Mouse (Mus musculus): ENCODE measurements around the gene Kpnb1. TPM values are rescaled to one million over a fixed set of nuclear protein-coding genes. Genes with fewer than 3 reads are reported as not detected.

Kpnb1 gene
- polyA plus RNA-seq, 1 experiment, result 22.8 TPM

GRCm38 (mm10) chr11:97114671-97115601, 72.7 kb downstream of the Kpnb1 start, which contains the start of gene Tbx21:
TSS of gene Tbx21 (minus strand) at chr11:97115331.
- WGBS, result 1% methylated on average over 87 of the region's 87 CpGs
- Histone ChIP-seq H3K27ac (ENCODE audit: insufficient read depth, low read length) (peak within 1 kb of the TSS; percentile 45), H3K4me3 (ENCODE audit: extremely low read depth, insufficient read depth, insufficient read length) (peak within 1 kb of the TSS; percentile 65), H3K36me3 (ENCODE audit: control insufficient read depth, insufficient read depth, low read length) (no peaks in the 10 kb centered on the region), H3K27me3 (ENCODE audit: control insufficient read depth, insufficient read depth, low read length) (peaks cover 10% of the 10 kb centered on the region), H3K4me1 (ENCODE audit: control insufficient read depth, insufficient read depth, insufficient read length) (peaks cover 5% of the 10 kb centered on the region; the same call in 1 of the 2 replicates)
- TF ChIP-seq POLR2A (IDR thresholded peaks at IDR 0.05; ENCODE audit: low read depth, low read length) (no peak), CTCF (IDR thresholded peaks at IDR 0.05; ENCODE audit: extremely low read depth, insufficient read depth, insufficient read length, insufficient replicate concordance) (no peak)
- no peak for DNase-seq (ENCODE audit: low read depth in 1 of 2, low spot score in 2 of 2)

DNA sequence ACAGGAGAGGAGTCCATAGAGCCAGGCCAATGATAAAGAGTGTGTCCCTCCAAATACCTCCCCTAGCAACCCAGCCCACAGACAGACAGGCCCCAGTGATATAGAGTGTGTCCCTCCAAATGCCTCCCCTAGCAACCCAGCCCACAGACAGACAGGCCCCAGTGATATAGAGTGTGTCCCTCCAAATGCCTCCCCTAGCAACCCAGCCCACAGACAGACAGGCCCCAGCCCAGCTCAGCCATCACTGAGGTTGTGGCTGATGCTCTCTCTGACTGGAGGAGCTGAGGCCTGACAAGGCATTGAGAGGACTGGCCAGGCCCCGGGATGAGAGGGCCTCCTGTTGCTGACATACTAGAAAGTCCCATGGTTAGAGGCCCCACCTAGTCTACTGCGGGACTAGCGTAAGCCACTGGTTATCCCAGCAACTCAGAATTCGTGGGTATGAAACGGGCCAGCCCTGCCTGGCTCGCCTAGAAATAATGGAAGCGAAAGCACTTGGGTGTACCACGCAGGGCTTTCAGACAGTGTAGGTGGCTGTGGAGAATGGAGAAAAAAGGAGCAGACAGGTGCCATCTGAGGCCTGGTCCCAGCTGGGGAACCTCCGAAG, 75.1 kb downstream of the Kpnb1 start:
- 92% methylated on average over 9 of the region's 9 CpGs for WGBS

More for the DNA sequence above, 75.1 kb downstream of the Kpnb1 start:
- Histone ChIP-seq H3K4me1 (ENCODE audit: control insufficient read depth, insufficient read depth, insufficient read length) (peaks cover 5% of the 10 kb centered on the region; the same call in 1 of the 2 replicates), H3K4me3 (ENCODE audit: extremely low read depth, insufficient read depth, insufficient read length) (peak overlapping the region; percentile 31; the same call in 1 of the 2 replicates), H3K36me3 (ENCODE audit: control insufficient read depth, insufficient read depth, low read length) (no peaks in the 10 kb centered on the region), H3K27ac (ENCODE audit: insufficient read depth, low read length) (no peak overlapping the region; the same call in 1 of the 2 replicates), H3K27me3 (ENCODE audit: control insufficient read depth, insufficient read depth, low read length) (peaks cover 10% of the 10 kb centered on the region)
- no peak for TF ChIP-seq POLR2A (IDR thresholded peaks at IDR 0.05; ENCODE audit: low read depth, low read length)
- TF ChIP-seq CTCF (IDR thresholded peaks at IDR 0.05; ENCODE audit: extremely low read depth, insufficient read depth, insufficient read length, insufficient replicate concordance), result no peak
- no peak for DNase-seq (ENCODE audit: low read depth in 1 of 2, low spot score in 2 of 2)

Other genes with a start within 250 kb of the Kpnb1 start
- gene Pnpo, start 243.9 kb downstream of the Kpnb1 start, polyA plus RNA-seq (2012; rRNA removed), result 33.2 and 57.0 TPM in 2 replicates
- 23.9 and 29.1 TPM in 2 replicates for gene Sp2, start 204.9 kb downstream of the Kpnb1 start, polyA plus RNA-seq (2012; rRNA removed)
- gene Sp6, start 174.5 kb downstream of the Kpnb1 start, polyA plus RNA-seq (2012; rRNA removed), result 0.57 and 0.82 TPM in 2 replicates
- 10.0 and 12.3 TPM in 2 replicates for gene Scrn2, start 157.9 kb downstream of the Kpnb1 start, polyA plus RNA-seq (2012; rRNA removed)
- gene Lrrc46, start 146.5 kb downstream of the Kpnb1 start, polyA plus RNA-seq (2012; rRNA removed), result 0.06 TPM in 1 of 2 replicates, not detected in the other
- gene Mrpl10, start 146.3 kb downstream of the Kpnb1 start, polyA plus RNA-seq (2012; rRNA removed), result 57.6 and 58.1 TPM in 2 replicates
- gene Osbpl7, start 137.3 kb downstream of the Kpnb1 start, polyA plus RNA-seq (2012; rRNA removed), result 19.1 and 23.4 TPM in 2 replicates
- 10.9 and 14.4 TPM in 2 replicates for gene Tbx21, start 72.5 kb downstream of the Kpnb1 start, polyA plus RNA-seq (2012; rRNA removed)
- gene Tbkbp1, start 36.4 kb downstream of the Kpnb1 start, polyA plus RNA-seq (2012; rRNA removed), result 16.3 and 20.0 TPM in 2 replicates
- 11.2 and 11.7 TPM in 2 replicates for gene Npepps, start 92.8 kb upstream of the Kpnb1 start, polyA plus RNA-seq (2012; rRNA removed)
- gene Mrpl45, start 127.8 kb upstream of the Kpnb1 start, polyA plus RNA-seq (2012; rRNA removed), result 5.5 and 5.6 TPM in 2 replicates
- gene Gpr179, start 164.2 kb upstream of the Kpnb1 start, polyA plus RNA-seq (2012; rRNA removed), result 0.02 and 0.05 TPM in 2 replicates
- gene Socs7, start 174.7 kb upstream of the Kpnb1 start, polyA plus RNA-seq (2012; rRNA removed), result 6.0 and 6.1 TPM in 2 replicates
- 39.7 and 50.2 TPM in 2 replicates for gene Arhgap23, start 227.7 kb upstream of the Kpnb1 start, polyA plus RNA-seq (2012; rRNA removed)